Mouse (Mus musculus) liver, postnatal 0 days (tissue): Measurements from ENCODE around the gene Gipr.

Experiments used
- CTCF ChIP-seq: sonication (generic); IDR thresholded peaks from 2 replicates; pipeline ENCODE4 v1.5.1; 2016; ENCODE audit warnings: antibody characterized with exemption, low read depth
- EP300 ChIP-seq: IDR thresholded peaks from 2 replicates; pipeline ENCODE4 v1.6.1; 2016; ENCODE audit warnings: antibody characterized with exemption, low read depth, mild to moderate bottlenecking

- no peak for TF ChIP-seq CTCF
- no peak for TF ChIP-seq EP300
Observed at GRCm38 (mm10) chr7:19158601-19159000, 7.3 kb downstream of the Gipr start.
